Mouse (Mus musculus) midbrain, embryonic 14.5 days (tissue): ENCODE results near the gene Klk1b3. TPM values are rescaled to one million over a fixed set of nuclear protein-coding genes. Genes with fewer than 3 reads are reported as not detected.
"Not testable (repeated sequence)": the region's sequence is repeated elsewhere in the genome, so short reads cannot be mapped to it uniquely, and the experiment has no call there.

Source experiments
- ATAC-seq: fragments of 200-750 bp; cut with Nextera tagmentation; 2 replicates; pipeline ENCODE4 v1.8.0; 2017; ENCODE audit warnings: moderate number of reproducible peaks, moderate library complexity; ENCODE audit not compliant: low FRiP score, low TSS enrichment
- DNase-seq: peaks from one replicate; pipeline ENCODE4 v3.0.0-alpha.2; 2015
- H3K27ac ChIP-seq: fragments of 300-500 bp; sonication (generic); replicated peaks from 2 replicates; pipeline ENCODE4 v1.5.1; 2014; ENCODE audit warnings: mild to moderate bottlenecking, low read depth, low read length, moderate library complexity
- H3K27me3 ChIP-seq: fragments of 300-500 bp; sonication (generic); 2 replicates; pipeline ENCODE4 v1.6.1; 2014; ENCODE audit warnings: low read length, control low read depth, mixed read lengths; ENCODE audit not compliant: control insufficient read depth, insufficient read depth
- H3K36me3 ChIP-seq: fragments of 300-500 bp; sonication (generic); 2 replicates; pipeline ENCODE4 v1.6.1; 2014; ENCODE audit warnings: low read length, control low read depth; ENCODE audit not compliant: control insufficient read depth, insufficient read depth
- H3K4me1 ChIP-seq: fragments of 300-500 bp; sonication (generic); 2 replicates; pipeline ENCODE4 v1.6.1; 2014; ENCODE audit warnings: mild to moderate bottlenecking, antibody characterized with exemption, low read length, control low read depth; ENCODE audit not compliant: control insufficient read depth, insufficient read depth
- H3K4me2 ChIP-seq: fragments of 300-500 bp; sonication (generic); 2 replicates; pipeline ENCODE4 v1.6.1; 2014; ENCODE audit warnings: mild to moderate bottlenecking, low read length, moderate library complexity
- H3K4me3 ChIP-seq: fragments of 300-500 bp; sonication (generic); replicated peaks from 2 replicates; pipeline ENCODE4 v1.5.1; 2014; ENCODE audit warnings: low read depth, low read length
- H3K9ac ChIP-seq: fragments of 300-500 bp; sonication (generic); replicated peaks from 2 replicates; pipeline ENCODE4 v1.6.1; 2014; ENCODE audit warnings: mild to moderate bottlenecking, low read length, moderate library complexity
- H3K9me3 ChIP-seq: fragments of 300-500 bp; sonication (generic); 2 replicates; pipeline ENCODE4 v1.6.1; 2016; ENCODE audit warnings: low read length, control low read depth, mixed read lengths; ENCODE audit not compliant: control insufficient read depth
- WGBS: fragments of 180-500 bp; shearing (Covaris S2); extraction: QIAGEN DNeasy Blood & Tissue Kit; methylation state at CpG from one replicate; pipeline ENCODE4 v1.1.7; 2014; 5-methylcytosine and 5-hydroxymethylcytosine counted together
- polyA plus RNA-seq: library from polyadenylated mRNA; unstranded; fragments of >200 nt; fragmentation: Nextera tagmentation; extraction: Ambion mirVana; gene quantifications from 2 replicates; pipeline ENCODE4 v1.2.1, GENCODE M21; 2014

Klk1b3 gene
- polyA plus RNA-seq, 1 experiment from 2014 or later = not detected

- 88% methylated on average over 6 of the region's 6 CpGs for WGBS
- H3K4me1 ChIP-seq, DNase-seq, H3K27ac ChIP-seq, H3K36me3 ChIP-seq, H3K4me3 ChIP-seq, H3K9ac ChIP-seq, H3K27me3 ChIP-seq, ATAC-seq, H3K4me2 ChIP-seq, H3K9me3 ChIP-seq: not testable (repeated sequence)
These were observed 24.3 kb downstream of the Klk1b3 start for GRCm38 (mm10) chr7:44222335-44222734.

DNA sequence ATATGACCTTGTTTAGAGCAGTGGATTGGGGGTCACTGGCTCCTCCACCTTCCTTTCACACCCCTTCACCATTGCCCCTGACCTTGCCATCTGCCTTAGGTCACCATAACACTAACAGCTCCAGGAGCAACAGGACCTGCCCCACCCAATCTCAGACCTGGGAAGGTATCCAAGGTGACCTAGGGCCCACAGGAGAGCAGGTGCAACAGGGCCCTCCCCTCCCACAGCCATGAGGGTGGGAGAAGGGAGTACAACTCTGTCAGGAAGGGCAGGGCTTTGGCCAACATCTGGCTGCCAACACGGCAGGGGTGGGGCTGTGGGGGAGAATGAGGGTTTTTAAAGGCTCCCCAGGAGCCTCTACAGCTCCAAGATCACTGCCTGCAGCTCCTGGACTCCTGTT is 27.1 kb downstream of the Klk1b3 start, which contains the start of gene Klk1:
TSS of gene Klk1 (plus strand) at position 285 of the 400 bp plus-strand sequence.
- ATAC-seq (no peak), DNase-seq (no peak)
- no peaks in the 10 kb centered on the region for H3K27me3 ChIP-seq
- no peak within 1 kb of the TSS for H3K9ac ChIP-seq
- no peak within 1 kb of the TSS for H3K27ac ChIP-seq
- H3K9me3 ChIP-seq = no peaks in the 10 kb centered on the region
- no peak within 1 kb of the TSS for H3K4me2 ChIP-seq
- H3K36me3 ChIP-seq = no peaks in the 10 kb centered on the region
- no peak within 1 kb of the TSS for H3K4me3 ChIP-seq
- 36% methylated on average over 1 of the region's 1 CpGs for WGBS
- no peaks in the 10 kb centered on the region for H3K4me1 ChIP-seq

DNA sequence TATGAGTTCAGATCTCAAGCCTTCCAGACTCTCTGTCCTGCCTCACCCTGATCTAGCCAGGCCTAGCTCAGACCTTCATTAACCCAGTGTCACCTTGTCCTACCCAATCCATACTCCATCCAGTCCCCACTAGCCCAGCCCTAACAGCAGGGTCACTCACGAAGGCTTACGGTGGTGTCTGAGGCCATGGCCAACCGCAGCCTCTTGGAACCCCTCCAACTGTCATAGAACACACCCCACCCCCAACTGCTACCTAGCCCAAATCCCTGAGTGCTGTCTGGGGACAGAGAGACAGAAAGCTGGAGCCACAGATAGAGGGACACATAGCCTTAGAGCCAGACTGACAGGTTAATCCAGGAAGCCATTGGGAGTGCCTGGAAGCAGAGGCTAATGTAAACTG is 37.9 kb downstream of the Klk1b3 start, which contains the start of gene Gm36864:
TSS of gene Gm36864 (plus strand) at position 269 of the 400 bp plus-strand sequence.
- Histone ChIP-seq H3K27me3 (no peaks in the 10 kb centered on the region), H3K36me3 (no peaks in the 10 kb centered on the region), H3K9ac (no peak within 1 kb of the TSS), H3K4me3 (no peak within 1 kb of the TSS), H3K27ac (no peak within 1 kb of the TSS), H3K4me1 (no peaks in the 10 kb centered on the region), H3K9me3 (no peaks in the 10 kb centered on the region), H3K4me2 (no peak within 1 kb of the TSS)
- ATAC-seq = no peak
- DNase-seq = no peak
- WGBS = 83% methylated on average over 3 of the region's 3 CpGs

GRCm38 (mm10) chr7:44239913-44240312 is 41.9 kb downstream of the Klk1b3 start:
- H3K4me3 ChIP-seq = no peak overlapping the region
- H3K4me2 ChIP-seq = no peak overlapping the region
- no peak overlapping the region for H3K9ac ChIP-seq
- no peaks in the 10 kb centered on the region for H3K9me3 ChIP-seq
- 64% methylated on average over 2 of the region's 2 CpGs for WGBS
- H3K27me3 ChIP-seq = no peaks in the 10 kb centered on the region
- DNase-seq = no peak
- H3K36me3 ChIP-seq = no peaks in the 10 kb centered on the region
- no peak overlapping the region for H3K27ac ChIP-seq
- ATAC-seq = no peak
- no peaks in the 10 kb centered on the region for H3K4me1 ChIP-seq

- Histone ChIP-seq H3K4me1 (peaks cover 5% of the 10 kb centered on the region; the same call in 1 of the 2 replicates), H3K4me2 (no peak overlapping the region), H3K36me3 (no peaks in the 10 kb centered on the region), H3K27ac (no peak overlapping the region), H3K27me3 (no peaks in the 10 kb centered on the region), H3K9ac (no peak overlapping the region), H3K4me3 (no peak overlapping the region), H3K9me3 (no peaks in the 10 kb centered on the region)
- ATAC-seq (no peak), DNase-seq (no peak)
- 73% methylated on average over 1 of the region's 1 CpGs for WGBS
These were observed 42.7 kb downstream of the Klk1b3 start for GRCm38 (mm10) chr7:44240712-44241111.

- WGBS = 67% methylated on average over 2 of the region's 2 CpGs
- Histone ChIP-seq H3K9me3 (no peaks in the 10 kb centered on the region), H3K9ac (no peak overlapping the region), H3K36me3 (no peaks in the 10 kb centered on the region), H3K4me2 (no peak overlapping the region), H3K27me3 (no peaks in the 10 kb centered on the region), H3K4me3 (no peak overlapping the region), H3K27ac (no peak overlapping the region), H3K4me1 (peaks cover 5% of the 10 kb centered on the region; the same call in 1 of the 2 replicates)
- ATAC-seq (no peak), DNase-seq (no peak)
These were observed 43.2 kb downstream of the Klk1b3 start for GRCm38 (mm10) chr7:44241163-44241562.

DNA sequence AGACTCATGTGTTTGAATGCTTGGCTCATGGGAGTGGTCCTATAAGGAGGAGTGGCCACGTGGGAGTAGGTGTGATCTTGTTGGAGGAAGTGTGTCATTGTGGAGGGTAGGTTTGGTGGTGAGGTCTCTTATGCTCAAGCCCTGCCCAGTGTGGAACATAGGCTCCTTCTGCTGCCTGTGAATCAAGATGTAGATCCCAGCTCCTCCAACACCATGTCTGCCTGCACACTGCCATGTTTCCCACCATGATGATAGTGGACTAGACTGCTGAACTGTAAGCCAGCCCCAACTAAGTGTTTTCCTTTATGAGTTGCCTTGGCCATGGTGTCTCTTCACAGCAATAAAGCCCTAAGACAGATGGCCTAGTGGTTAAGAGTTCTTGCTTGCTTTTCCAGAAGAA is 46.1 kb downstream of the Klk1b3 start:
- DNase-seq (no peak), ATAC-seq (no peak)
- no peak overlapping the region for H3K27ac ChIP-seq
- no peak overlapping the region for H3K4me3 ChIP-seq
- WGBS = 42% methylated on average over 1 of the region's 1 CpGs
- H3K9ac ChIP-seq = no peak overlapping the region
- peaks cover 7% of the 10 kb centered on the region for H3K36me3 ChIP-seq
- peaks cover 13% of the 10 kb centered on the region for H3K4me1 ChIP-seq
- no peaks in the 10 kb centered on the region for H3K9me3 ChIP-seq
- no peaks in the 10 kb centered on the region for H3K27me3 ChIP-seq
- no peak overlapping the region for H3K4me2 ChIP-seq

GRCm38 (mm10) chr7:44246055-44246983 is 48.3 kb downstream of the Klk1b3 start, which contains the start of the genes 1700028J19Rik and 2410002F23Rik:
TSS of gene 1700028J19Rik (minus strand) at chr7:44246695.
TSS of gene 2410002F23Rik (plus strand) at chr7:44246722.
- H3K27me3 ChIP-seq = no peaks in the 10 kb centered on the region

More at GRCm38 (mm10) chr7:44246055-44246983, 48.3 kb downstream of the Klk1b3 start, which contains the start of the genes 1700028J19Rik and 2410002F23Rik:
- under 1% methylated on average over 62 of the region's 62 CpGs for WGBS
- Histone ChIP-seq H3K36me3 (peaks cover 28% of the 10 kb centered on the region), H3K9ac (peak within 1 kb of the TSS; percentile 94), H3K9me3 (no peaks in the 10 kb centered on the region), H3K4me1 (peaks cover 13% of the 10 kb centered on the region), H3K4me3 (peak within 1 kb of the TSS; percentile 91), H3K4me2 (peak within 1 kb of the TSS; percentile 79), H3K27ac (peak within 1 kb of the TSS; percentile 95)
- peak; percentile 90 for ATAC-seq
- DNase-seq = peak; percentile 97
